Mouse (Mus musculus) left cerebral cortex, adult 8-10 months (tissue): ENCODE data around the gene Ogfod1. TPM values are rescaled to one million over a fixed set of nuclear protein-coding genes. Genes with fewer than 3 reads are reported as not detected.

Experiments
- DNase-seq, 2 experiments: peaks; one replicate each; pipeline ENCODE4 v3.0.0; 2022; ENCODE audit warnings: low spot score in 2 of 2
- total RNA-seq, 4 experiments: library from RNA; stranded (reverse); gene quantifications; 2 replicates each; pipeline ENCODE4 v1.2.4; 2022

The Ogfod1 gene
- total RNA-seq, 4 experiments from 2014 or later: 97.3 to 111 (median 99.2) TPM

DNA sequence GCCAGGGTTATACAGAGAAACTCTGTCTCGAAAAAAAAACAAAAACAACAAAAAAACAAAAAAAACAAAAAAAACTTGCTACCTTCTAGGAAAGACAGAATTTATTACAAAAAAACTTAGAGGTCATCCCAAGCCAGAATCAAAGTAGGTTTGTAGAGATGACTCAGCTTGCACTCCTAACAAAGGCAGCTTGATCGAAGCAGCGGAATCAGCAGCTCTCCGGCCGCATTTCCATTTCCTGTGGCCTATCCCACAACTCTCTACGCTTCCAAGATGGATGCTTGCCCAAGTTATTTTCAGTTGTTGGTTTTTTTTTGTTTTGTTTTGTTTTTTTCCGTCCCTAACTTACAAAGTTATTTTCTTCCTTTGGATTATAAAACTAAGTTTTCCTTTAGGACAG is 31.8 kb downstream of the Ogfod1 start:
- DNase-seq: no peak

DNA sequence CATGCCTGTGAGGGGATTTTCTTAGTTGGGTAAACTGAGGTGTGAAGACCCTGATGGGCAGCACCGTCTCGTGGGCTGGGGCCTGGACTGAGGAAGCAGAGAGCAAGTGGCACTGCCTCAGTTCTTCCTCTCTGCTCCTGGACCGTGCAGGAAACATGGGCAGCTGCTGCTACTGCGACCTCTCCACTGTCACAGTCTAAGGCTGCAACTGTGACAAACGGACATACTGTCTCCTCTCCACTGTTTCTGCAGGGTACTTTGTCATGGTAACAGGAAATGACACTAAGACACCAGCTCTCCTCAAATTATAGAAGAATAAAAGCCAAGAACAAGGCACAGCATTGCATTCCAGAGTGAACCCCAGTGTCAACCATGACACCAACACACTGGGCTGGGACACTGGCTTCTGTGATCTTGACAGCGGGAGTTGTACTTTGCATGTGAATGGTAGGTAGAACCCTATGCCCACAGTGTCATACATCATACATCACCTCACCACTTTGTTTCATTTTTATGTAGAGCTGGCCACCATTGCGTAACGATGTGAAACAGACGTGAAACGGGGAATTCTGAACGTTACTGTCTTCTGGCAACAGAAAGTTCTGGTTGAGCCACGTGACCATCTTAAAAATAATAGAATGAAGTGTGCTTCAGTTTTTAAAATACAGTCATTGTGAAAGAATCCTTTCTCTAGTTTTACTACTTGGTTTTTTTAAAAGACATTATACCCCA is 39.6 kb downstream of the Ogfod1 start:
- no peak for DNase-seq

DNA sequence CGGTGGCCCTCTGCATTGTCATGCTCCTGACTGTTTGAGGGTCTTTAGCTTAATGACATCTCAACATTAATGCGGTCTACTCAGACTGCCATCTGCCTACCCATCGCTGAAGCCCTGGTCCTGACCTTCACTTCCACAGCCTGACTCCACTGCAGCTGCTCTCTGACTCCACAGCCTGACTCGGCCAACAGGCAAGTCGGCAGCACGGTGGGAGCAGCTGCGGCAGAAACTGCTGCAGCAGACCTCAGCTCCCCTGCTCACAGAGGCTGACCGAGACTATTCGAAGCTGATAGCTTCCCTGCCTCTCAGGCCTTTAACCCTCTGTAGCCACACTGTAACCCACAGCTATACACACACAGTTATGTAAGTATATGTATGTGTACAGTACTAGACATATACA is 51.0 kb downstream of the Ogfod1 start:
- no peak for DNase-seq

DNA sequence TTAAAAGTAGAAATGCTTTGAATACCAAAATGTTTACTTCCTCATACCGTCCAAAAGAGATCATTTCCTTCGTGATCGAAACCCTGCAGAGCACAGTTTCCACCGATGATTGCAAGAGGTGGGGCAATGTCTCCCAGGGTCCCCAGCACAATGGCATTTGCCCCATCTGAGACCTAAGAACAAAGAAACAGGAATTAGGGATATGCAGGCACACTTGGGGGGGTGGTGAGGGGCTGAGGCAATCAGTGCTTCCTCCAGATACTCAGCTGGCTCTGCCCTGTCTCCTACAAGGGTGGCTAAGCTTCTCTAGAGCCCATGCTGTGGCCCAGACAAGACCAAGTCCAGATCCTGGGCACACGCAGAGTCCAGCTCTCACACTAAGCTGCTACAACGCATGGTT is 52.7 kb downstream of the Ogfod1 start:
- DNase-seq: no peak

DNA sequence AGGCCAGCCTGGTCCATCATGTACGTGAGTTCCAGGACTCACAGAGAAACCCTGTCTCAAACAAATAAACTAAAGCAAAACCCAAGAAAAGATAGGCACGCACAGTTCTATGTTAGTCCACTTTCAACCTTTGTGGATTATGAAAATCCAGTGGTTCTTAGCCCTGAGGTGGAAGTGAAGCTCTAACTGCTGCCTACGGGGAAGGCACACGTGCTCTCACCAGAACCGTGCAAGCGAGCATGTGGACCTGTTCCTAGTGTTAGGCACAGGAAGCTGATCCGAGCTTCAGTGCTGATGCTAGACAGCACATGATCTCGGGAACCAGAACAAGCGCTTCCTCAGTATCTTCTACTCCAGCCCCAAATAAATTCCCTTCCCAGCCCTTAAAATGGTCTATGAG is 55.9 kb downstream of the Ogfod1 start:
- DNase-seq: no peak

DNA sequence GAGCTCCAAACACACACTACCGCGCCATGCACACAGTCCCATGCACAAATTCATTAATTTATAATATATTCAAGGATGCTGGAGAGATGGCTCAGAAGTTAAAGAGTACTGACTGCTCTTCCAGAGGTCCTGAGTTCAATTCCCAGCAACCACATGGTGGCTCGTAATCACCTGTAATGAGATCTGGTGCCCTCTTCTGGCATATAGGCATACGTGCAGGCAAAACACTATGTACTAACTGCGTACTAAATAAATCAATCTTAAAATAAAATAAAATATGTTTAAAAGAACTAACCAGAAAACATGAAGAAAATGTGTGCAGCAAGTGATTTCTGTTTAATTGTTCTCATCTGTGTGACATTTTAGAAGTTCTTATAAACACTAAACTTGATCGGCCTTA is 57.3 kb downstream of the Ogfod1 start:
- DNase-seq: no peak

DNA sequence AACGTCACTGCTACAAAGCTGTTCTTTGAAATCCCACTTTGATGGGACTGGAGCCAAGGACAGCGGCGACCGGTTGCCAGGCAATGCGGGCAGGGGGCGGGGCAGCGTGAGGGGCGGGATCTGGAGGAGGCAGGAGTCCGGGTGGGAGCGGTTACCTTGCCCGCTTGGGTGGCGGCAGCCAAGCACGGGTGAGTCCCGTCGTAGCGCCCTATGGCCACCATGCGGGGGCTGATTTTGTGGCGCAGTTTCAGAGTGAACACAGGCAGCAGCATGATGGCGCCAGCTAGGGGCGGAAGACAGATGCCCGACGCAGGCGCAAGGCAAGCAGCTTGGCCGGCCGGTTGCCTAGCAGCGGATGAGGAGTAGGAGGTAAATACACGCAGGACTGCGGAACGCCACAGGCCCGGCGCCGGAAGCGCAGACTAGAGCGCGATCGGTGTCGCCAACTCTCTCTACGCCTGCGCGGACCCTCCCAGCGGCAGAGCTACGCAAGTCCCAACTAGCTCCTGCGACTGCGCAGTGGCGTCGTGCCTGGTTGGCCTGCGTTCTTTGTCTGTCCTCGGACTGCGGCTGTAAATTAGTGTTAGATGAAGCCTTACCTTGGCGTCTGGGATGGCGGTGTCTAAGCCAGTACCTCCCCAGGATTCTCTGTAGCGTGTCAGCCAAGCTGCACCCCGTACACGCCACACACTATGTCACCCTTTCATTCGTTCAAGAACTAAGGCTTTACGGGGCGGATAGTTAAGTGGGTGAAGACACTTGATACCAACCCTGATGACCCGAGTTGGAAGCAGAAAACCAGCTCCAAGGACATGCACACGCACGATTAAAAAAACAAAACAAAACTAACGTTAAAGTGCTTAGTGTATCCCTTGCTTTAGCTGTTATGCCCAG is 61.3 kb downstream of the Ogfod1 start, which contains the start of gene Bbs2:
Bbs2 (minus strand) TSS at position 848 of the 894 bp plus-strand sequence.
- peak; percentile 92 to 100 for DNase-seq

DNA sequence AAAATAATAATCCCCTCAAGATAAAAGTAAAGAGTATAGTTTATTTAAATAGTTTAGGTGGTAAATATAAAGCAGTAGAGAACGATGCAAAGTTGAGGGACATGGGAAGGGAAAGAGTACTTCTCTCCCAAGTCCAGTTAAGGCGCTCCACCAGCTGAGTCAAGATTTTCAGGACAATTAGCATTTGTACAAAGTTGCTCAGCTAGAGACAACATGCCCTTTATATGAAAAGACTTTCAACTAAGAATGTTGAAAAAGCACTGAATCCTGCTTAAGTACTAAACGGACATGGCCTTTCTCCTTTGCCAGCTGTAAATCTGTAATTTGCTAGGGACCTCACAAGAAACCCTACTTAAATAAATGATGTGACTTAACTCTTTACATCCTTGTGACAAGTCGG is 62.0 kb downstream of the Ogfod1 start:
- no peak for DNase-seq

DNA sequence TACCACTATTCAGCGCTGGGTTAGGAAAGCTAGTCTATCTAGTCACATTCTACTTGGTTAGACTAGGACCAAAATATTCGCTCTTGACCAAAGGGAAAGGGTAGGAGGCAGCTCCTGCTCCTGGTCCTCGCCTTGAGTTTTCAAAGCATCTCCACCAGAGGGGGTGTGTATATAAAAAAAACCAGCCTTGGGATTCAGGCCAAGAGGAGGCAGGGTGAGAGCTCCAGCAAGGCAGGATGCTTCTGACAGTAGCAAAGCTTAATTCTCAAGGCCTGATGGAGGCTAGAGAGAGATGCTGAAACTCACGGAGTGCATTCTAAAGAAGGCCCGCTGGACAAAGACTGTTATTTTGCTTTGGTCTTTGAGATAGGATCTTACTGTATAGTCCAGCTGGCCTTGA is 67.1 kb downstream of the Ogfod1 start:
- DNase-seq: peak in 1 of 2 experiments; percentile 22

DNA sequence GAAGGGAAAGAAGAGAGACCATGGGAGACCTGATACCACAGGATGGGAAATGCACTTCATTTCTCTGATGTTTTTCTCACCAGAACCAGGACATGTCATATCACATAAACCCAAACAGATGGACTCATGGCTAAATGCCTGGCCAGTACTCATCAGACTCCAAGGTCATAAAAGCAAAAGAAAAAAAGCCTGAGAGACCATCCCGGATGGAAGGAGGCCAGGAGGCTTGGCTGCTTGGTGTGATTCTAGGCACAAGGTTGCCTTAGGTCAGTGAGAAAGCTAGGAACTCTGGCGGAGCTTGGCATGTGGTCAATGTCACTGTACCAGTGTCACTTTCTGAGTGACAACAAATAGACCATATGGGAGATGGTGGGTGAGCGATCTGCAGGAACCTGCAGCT is 70.9 kb downstream of the Ogfod1 start:
- DNase-seq: no peak

DNA sequence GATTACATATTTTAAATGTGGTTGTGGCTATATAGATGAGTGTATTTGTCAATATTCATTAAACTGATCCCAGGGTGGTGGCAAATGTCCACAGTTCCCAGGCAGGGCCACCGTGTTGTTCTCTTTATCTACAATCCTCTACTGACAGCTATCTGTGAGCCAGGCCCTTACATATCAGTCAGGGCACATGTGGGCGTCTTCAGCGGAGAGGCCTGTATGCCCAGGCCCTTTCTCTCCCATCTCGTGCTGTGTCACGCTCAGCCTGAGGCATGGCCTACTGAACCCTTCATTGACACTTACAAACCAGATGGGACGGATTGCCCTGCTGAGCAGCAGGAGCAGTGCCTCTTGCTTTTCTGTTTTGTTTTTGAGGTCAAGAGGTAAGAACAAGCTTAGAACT is 72.4 kb downstream of the Ogfod1 start:
- DNase-seq: no peak

DNA sequence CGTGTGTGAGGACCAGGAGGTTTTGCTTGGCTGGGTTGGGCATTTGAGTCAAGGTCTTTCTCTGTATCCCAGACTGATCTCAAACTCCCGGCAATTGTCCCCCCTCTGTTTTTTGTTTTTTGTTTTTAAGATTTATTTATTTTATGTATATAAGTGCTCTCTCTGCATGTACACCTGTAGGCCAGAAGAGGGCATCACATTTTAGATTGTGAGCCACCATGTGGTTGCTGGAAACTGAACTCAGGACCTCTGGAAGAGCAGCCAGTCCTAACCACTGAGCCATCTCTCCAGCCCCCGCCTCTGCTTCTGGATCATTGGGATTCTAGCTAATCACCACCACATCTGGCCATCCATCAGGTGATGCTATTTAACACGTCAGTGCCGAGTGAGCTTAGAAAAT is 72.8 kb downstream of the Ogfod1 start:
- no peak for DNase-seq

DNA sequence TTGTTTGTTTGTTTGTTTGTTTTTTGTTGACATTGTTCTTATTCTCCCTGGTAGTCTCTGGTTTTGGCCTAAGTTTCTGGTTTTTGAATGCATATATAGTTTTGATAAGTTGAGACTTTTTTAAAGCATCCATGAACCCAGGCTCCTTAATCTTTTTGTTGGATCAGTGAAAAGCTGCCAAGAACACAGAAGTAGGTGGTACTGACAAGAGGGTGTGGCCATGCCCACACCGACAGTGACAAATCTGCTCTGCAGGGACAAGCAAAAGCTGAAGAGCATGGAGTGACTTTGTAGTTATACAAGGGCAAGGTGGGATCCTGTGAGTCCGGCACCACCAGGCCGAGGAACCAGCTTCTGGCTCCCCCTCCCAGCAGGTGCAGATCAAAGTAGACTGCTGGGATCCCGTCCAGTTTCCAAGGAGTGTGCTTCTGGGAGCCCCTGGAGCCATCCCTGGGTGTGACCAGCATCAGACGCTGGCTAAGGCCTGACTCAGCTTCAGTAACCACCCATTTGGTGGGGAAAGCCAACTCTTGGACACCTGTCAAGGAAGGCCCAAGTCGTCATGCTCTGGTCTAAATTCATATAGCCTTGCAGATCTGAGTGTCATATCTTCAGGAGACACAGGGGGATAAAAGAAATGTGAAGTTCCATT is 73.7 kb downstream of the Ogfod1 start:
- no peak for DNase-seq

DNA sequence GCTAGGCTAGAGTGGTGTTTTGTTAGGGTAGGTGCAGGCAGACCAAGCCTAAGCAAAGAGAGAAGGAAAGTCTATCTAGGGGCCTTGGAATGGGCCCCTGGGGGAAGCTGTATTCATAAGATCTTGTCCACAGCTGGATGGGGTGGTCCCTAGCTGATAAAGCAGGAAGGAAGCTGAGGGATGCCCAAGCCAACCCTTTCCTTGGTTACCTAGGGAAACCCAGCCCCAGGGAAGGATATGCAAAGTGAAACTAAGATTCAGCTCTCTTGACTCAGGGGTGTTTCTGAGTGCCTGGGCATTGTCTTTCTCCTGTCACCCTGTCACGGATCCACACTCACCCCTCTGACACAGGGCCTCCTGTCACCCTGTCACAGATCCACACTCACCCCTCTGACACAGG is 76.4 kb downstream of the Ogfod1 start:
- no peak for DNase-seq

DNA sequence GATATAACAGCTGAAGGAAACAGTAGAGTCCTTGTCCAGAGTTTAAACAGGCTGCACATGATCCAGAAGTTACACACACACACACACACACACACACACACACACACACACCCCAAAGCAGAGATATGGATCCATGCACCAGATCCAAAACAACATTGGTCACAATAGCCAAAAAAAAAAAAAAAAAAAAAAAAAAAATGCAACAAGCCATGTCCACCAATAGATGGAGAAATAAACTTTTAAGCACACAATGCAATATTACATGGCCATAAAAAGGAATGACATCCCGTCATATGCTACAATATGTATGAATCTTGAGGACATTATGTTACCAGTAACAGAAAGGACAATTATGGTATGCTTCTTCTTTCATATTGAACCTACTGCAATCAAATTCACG is 77.0 kb downstream of the Ogfod1 start:
- DNase-seq: no peak

Other genes with a start within 250 kb of the Ogfod1 start
- 100 to 1,000 TPM; 673 to 703 (median 694) TPM for gene Gnao1, start 227.2 kb upstream of the Ogfod1 start, total RNA-seq
- 100 to 1,000 TPM; 128 to 132 (median 131) TPM for gene Amfr, start 24.4 kb upstream of the Ogfod1 start, total RNA-seq
- 10 to 100 TPM; 42.5 to 50.6 (median 47.7) TPM for gene Nudt21, start 167 bp upstream of the Ogfod1 start, total RNA-seq
- 10 to 100 TPM; 33.2 to 41.9 (median 38.5) TPM for gene Bbs2, start 61.7 kb downstream of the Ogfod1 start, total RNA-seq
- not detected for gene Mt4, start 100.0 kb downstream of the Ogfod1 start, total RNA-seq
- gene Mt3, start 115.4 kb downstream of the Ogfod1 start, total RNA-seq: 100 to 1,000 TPM; 785 to 962 (median 864) TPM
- 100 to 1,000 TPM; 287 to 602 (median 391) TPM for gene Mt2, start 135.5 kb downstream of the Ogfod1 start, total RNA-seq
- 100 to 1,000 TPM; 307 to 666 (median 449) TPM for gene Mt1, start 141.9 kb downstream of the Ogfod1 start, total RNA-seq
- 10 to 100 TPM; 48.3 to 54.1 (median 49.8) TPM for gene Nup93, start 177.4 kb downstream of the Ogfod1 start, total RNA-seq